In genomic region chr17:34313393-34313792, GRCm38 (mm10) we compare ENCODE assay signal across 8 mouse cellular contexts. TPM values are rescaled to one million over a fixed set of nuclear protein-coding genes. Genes with fewer than 3 reads are reported as not detected.
DNase-seq lines count a peak whose midpoint lies in the region; ATAC-seq and TF ChIP-seq lines count a peak whose summit lies in the region.

No protein-coding gene starts in this region.

- TF ChIP-seq CTCF in brain, embryonic 14.5 days (IDR thresholded peaks at IDR 0.05; ENCODE audit: borderline replicate concordance, extremely low read depth, insufficient read depth, insufficient read length) = peak; percentile 98
- TF ChIP-seq CTCF in thymus, adult 2 months (IDR thresholded peaks at IDR 0.05; ENCODE audit: borderline replicate concordance, control insufficient read depth, extremely low read depth, insufficient read depth, low read length, poor library complexity) = peak; percentile 74; the same call in 1 of the 2 replicates

- H3K9me3 ChIP-seq in kidney, embryonic 16.5 days (ENCODE audit: low read length) = no peaks in the 10 kb centered on the region
- H3K9me3 ChIP-seq in forebrain, embryonic 15.5 days = no peaks in the 10 kb centered on the region
- no peaks in the 10 kb centered on the region for H3K9me3 ChIP-seq in limb, embryonic 10.5 days (replicated peaks)
- H3K9me3 ChIP-seq in neural tube, embryonic 14.5 days (ENCODE audit: control insufficient read depth, low read length) = no peaks in the 10 kb centered on the region

- no peak for ATAC-seq in kidney, embryonic 16.5 days (ENCODE audit: low FRiP score, low TSS enrichment)
- peak; percentile 61; the same call in 1 of the 2 replicates for ATAC-seq in forebrain, embryonic 15.5 days (replicated peaks)
- peak; percentile 68; the same call in 1 of the 2 replicates for ATAC-seq in neural tube, embryonic 14.5 days (ENCODE audit: low read depth)

- no peak overlapping the region for H3K4me3 ChIP-seq in kidney, embryonic 16.5 days (ENCODE audit: low read length)
- H3K4me3 ChIP-seq in forebrain, embryonic 15.5 days = no peak overlapping the region
- no peak overlapping the region for H3K4me3 ChIP-seq in limb, embryonic 10.5 days
- H3K4me3 ChIP-seq in neural tube, embryonic 14.5 days (ENCODE audit: low read depth, low read length) = no peak overlapping the region
- no peak overlapping the region for H3K4me3 ChIP-seq in thymus, adult 2 months (ENCODE audit: control insufficient read depth, insufficient read depth, low read length)

- no peak overlapping the region for H3K27ac ChIP-seq in kidney, embryonic 16.5 days (ENCODE audit: low read length)
- no peak overlapping the region for H3K27ac ChIP-seq in forebrain, embryonic 15.5 days (replicated peaks)
- no peak overlapping the region for H3K27ac ChIP-seq in limb, embryonic 10.5 days
- no peak overlapping the region for H3K27ac ChIP-seq in neural tube, embryonic 14.5 days (ENCODE audit: low read depth, low read length)
- no peak overlapping the region for H3K27ac ChIP-seq in thymus, adult 2 months (ENCODE audit: control insufficient read depth, insufficient read depth, low read length)

- peak; percentile 80 for DNase-seq in kidney, adult 18-20 months
- peak; percentile 75 for DNase-seq in brain, embryonic 14.5 days (ENCODE audit: low read depth)
- peak; percentile 26 for DNase-seq in hindlimb bud, embryonic 11.5 days (ENCODE audit: extremely low spot score, low read depth, low spot score)
- peak; percentile 81 for DNase-seq in limb, embryonic 10.5 days (ENCODE audit: low spot score)
- DNase-seq in thymus, adult 2 months = peak; percentile 82

- 0 out of 2 replicates have a peak, but pooled peaks cover 3% of the 10 kb centered on the region for H3K4me1 ChIP-seq in kidney, embryonic 16.5 days (ENCODE audit: insufficient read depth, low read length)
- peaks cover 4% of the 10 kb centered on the region; the same call in 1 of the 2 replicates for H3K4me1 ChIP-seq in forebrain, embryonic 15.5 days
- H3K4me1 ChIP-seq in limb, embryonic 10.5 days = peaks cover 9% of the 10 kb centered on the region
- no peaks in the 10 kb centered on the region for H3K4me1 ChIP-seq in neural tube, embryonic 14.5 days (ENCODE audit: control insufficient read depth, insufficient read depth, low read length)
- peaks cover 12% of the 10 kb centered on the region for H3K4me1 ChIP-seq in thymus, adult 2 months (replicated peaks; ENCODE audit: control insufficient read depth, insufficient read depth, low read length)

- no peak overlapping the region for H3K9ac ChIP-seq in kidney, embryonic 16.5 days (replicated peaks; ENCODE audit: low read length)
- H3K9ac ChIP-seq in forebrain, embryonic 15.5 days (replicated peaks) = no peak overlapping the region
- no peak overlapping the region for H3K9ac ChIP-seq in neural tube, embryonic 14.5 days (replicated peaks; ENCODE audit: low read depth, low read length)

- 34% methylated on average over 3 of the region's 3 CpGs for WGBS in kidney, embryonic 16.5 days
- 40% methylated on average over 3 of the region's 3 CpGs for WGBS in forebrain, embryonic 15.5 days
- 49% methylated on average over 3 of the region's 3 CpGs for WGBS in limb, embryonic 10.5 days
- 28% methylated on average over 3 of the region's 3 CpGs for WGBS in neural tube, embryonic 14.5 days
- 37% methylated on average over 3 of the region's 3 CpGs for WGBS in thymus, adult 2 months

- no peaks in the 10 kb centered on the region for H3K27me3 ChIP-seq in kidney, embryonic 16.5 days (ENCODE audit: insufficient read depth, low read length)
- H3K27me3 ChIP-seq in forebrain, embryonic 15.5 days = no peaks in the 10 kb centered on the region
- H3K27me3 ChIP-seq in limb, embryonic 10.5 days (ENCODE audit: low read depth, poor library complexity, severe bottlenecking) = no peaks in the 10 kb centered on the region
- no peaks in the 10 kb centered on the region for H3K27me3 ChIP-seq in neural tube, embryonic 14.5 days (ENCODE audit: control insufficient read depth, insufficient read depth, low read length)
- no peaks in the 10 kb centered on the region for H3K27me3 ChIP-seq in thymus, adult 2 months (ENCODE audit: control insufficient read depth, insufficient read depth, low read length)

- no peak overlapping the region for H3K4me2 ChIP-seq in kidney, embryonic 16.5 days (replicated peaks; ENCODE audit: low read depth, low read length)
- no peak overlapping the region for H3K4me2 ChIP-seq in forebrain, embryonic 15.5 days (replicated peaks)
- no peak overlapping the region for H3K4me2 ChIP-seq in neural tube, embryonic 14.5 days (ENCODE audit: low read depth, low read length)

- no peaks in the 10 kb centered on the region for H3K36me3 ChIP-seq in kidney, embryonic 16.5 days (ENCODE audit: insufficient read depth, low read length)
- no peaks in the 10 kb centered on the region for H3K36me3 ChIP-seq in forebrain, embryonic 15.5 days
- H3K36me3 ChIP-seq in limb, embryonic 10.5 days = no peaks in the 10 kb centered on the region
- no peaks in the 10 kb centered on the region for H3K36me3 ChIP-seq in neural tube, embryonic 14.5 days (ENCODE audit: control insufficient read depth, insufficient read depth, low read length)
- H3K36me3 ChIP-seq in thymus, adult 2 months (ENCODE audit: control insufficient read depth, insufficient read depth, low read length) = no peaks in the 10 kb centered on the region

- no peak for TF ChIP-seq POLR2A in brain, embryonic 14.5 days (IDR thresholded peaks at IDR 0.05; ENCODE audit: borderline replicate concordance, extremely low read depth, insufficient read depth, insufficient read length, poor library complexity, severe bottlenecking)
- TF ChIP-seq POLR2A in thymus, adult 2 months (IDR thresholded peaks at IDR 0.05; ENCODE audit: control insufficient read depth, extremely low read depth, insufficient read depth, low read length, poor library complexity) = no peak

RNA-seq across cellular contexts. Expression of gene H2-Eb1, which starts 7.7 kb away (rescaled TPM):
- 7.8 and 8.4 TPM in 2 replicates for polyA plus RNA-seq in kidney, embryonic 16.5 days (2015; fragmentation: Nextera tagmentation; extraction: Ambion mirVana)
- polyA plus RNA-seq in brain, embryonic 14.5 days (2012; rRNA removed) = 0.93 and 1.6 TPM in 2 replicates
- polyA plus RNA-seq in forebrain, embryonic 15.5 days (2015; fragmentation: Nextera tagmentation; extraction: Ambion mirVana) = 1.1 and 1.6 TPM in 2 replicates
- polyA plus RNA-seq in limb, embryonic 10.5 days (2016; fragmentation: Nextera tagmentation; extraction: Ambion mirVana) = 0.80 and 0.83 TPM in 2 replicates
- 3.5 and 4.0 TPM in 2 replicates for polyA plus RNA-seq in neural tube, embryonic 14.5 days (2014; fragmentation: Nextera tagmentation; extraction: Ambion mirVana)
- 492 and 666 TPM in 2 replicates for polyA plus RNA-seq in thymus, adult 2 months (2012; rRNA removed)

RNA-seq across cellular contexts. Expression of gene H2-Eb2, which starts 12.1 kb away (rescaled TPM):
- 0.04 TPM in 1 of 2 replicates, not detected in the other for polyA plus RNA-seq in kidney, embryonic 16.5 days (2015; fragmentation: Nextera tagmentation; extraction: Ambion mirVana)
- polyA plus RNA-seq in brain, embryonic 14.5 days (2012; rRNA removed) = 0.09 and 0.18 TPM in 2 replicates
- 0.14 TPM in 1 of 2 replicates, not detected in the other for polyA plus RNA-seq in forebrain, embryonic 15.5 days (2015; fragmentation: Nextera tagmentation; extraction: Ambion mirVana)
- polyA plus RNA-seq in limb, embryonic 10.5 days (2016; fragmentation: Nextera tagmentation; extraction: Ambion mirVana) = not detected in 2 replicates
- polyA plus RNA-seq in neural tube, embryonic 14.5 days (2014; fragmentation: Nextera tagmentation; extraction: Ambion mirVana) = 0.15 and 0.17 TPM in 2 replicates
- 7.6 and 10.0 TPM in 2 replicates for polyA plus RNA-seq in thymus, adult 2 months (2012; rRNA removed)

RNA-seq across cellular contexts. Expression of gene H2-Aa, which starts 25.8 kb away (rescaled TPM):
- 2.6 and 3.3 TPM in 2 replicates for polyA plus RNA-seq in kidney, embryonic 16.5 days (2015; fragmentation: Nextera tagmentation; extraction: Ambion mirVana)
- polyA plus RNA-seq in brain, embryonic 14.5 days (2012; rRNA removed) = 0.50 and 0.51 TPM in 2 replicates
- 0.23 TPM in 1 of 2 replicates, not detected in the other for polyA plus RNA-seq in forebrain, embryonic 15.5 days (2015; fragmentation: Nextera tagmentation; extraction: Ambion mirVana)
- not detected in 2 replicates for polyA plus RNA-seq in limb, embryonic 10.5 days (2016; fragmentation: Nextera tagmentation; extraction: Ambion mirVana)
- polyA plus RNA-seq in neural tube, embryonic 14.5 days (2014; fragmentation: Nextera tagmentation; extraction: Ambion mirVana) = 0.24 TPM in 1 of 2 replicates, not detected in the other
- polyA plus RNA-seq in thymus, adult 2 months (2012; rRNA removed) = 1,027 and 1,363 TPM in 2 replicates

RNA-seq across cellular contexts. Expression of gene Btnl2, which starts 41.2 kb away (rescaled TPM):
- not detected in 2 replicates for polyA plus RNA-seq in kidney, embryonic 16.5 days (2015; fragmentation: Nextera tagmentation; extraction: Ambion mirVana)
- polyA plus RNA-seq in brain, embryonic 14.5 days (2012; rRNA removed) = 0.03 TPM in 2 replicates
- 0.06 TPM in 1 of 2 replicates, not detected in the other for polyA plus RNA-seq in forebrain, embryonic 15.5 days (2015; fragmentation: Nextera tagmentation; extraction: Ambion mirVana)
- not detected in 2 replicates for polyA plus RNA-seq in limb, embryonic 10.5 days (2016; fragmentation: Nextera tagmentation; extraction: Ambion mirVana)
- polyA plus RNA-seq in neural tube, embryonic 14.5 days (2014; fragmentation: Nextera tagmentation; extraction: Ambion mirVana) = not detected in 2 replicates
- polyA plus RNA-seq in thymus, adult 2 months (2012; rRNA removed) = 1.3 and 1.4 TPM in 2 replicates

RNA-seq across cellular contexts. Expression of gene H2-Ab1, which starts 55.9 kb away (rescaled TPM):
- 31.6 and 37.9 TPM in 2 replicates for polyA plus RNA-seq in kidney, embryonic 16.5 days (2015; fragmentation: Nextera tagmentation; extraction: Ambion mirVana)
- polyA plus RNA-seq in brain, embryonic 14.5 days (2012; rRNA removed) = 1.4 and 1.7 TPM in 2 replicates
- polyA plus RNA-seq in forebrain, embryonic 15.5 days (2015; fragmentation: Nextera tagmentation; extraction: Ambion mirVana) = 0.86 and 1.2 TPM in 2 replicates
- polyA plus RNA-seq in limb, embryonic 10.5 days (2016; fragmentation: Nextera tagmentation; extraction: Ambion mirVana) = 6.7 and 9.9 TPM in 2 replicates
- polyA plus RNA-seq in neural tube, embryonic 14.5 days (2014; fragmentation: Nextera tagmentation; extraction: Ambion mirVana) = 1.1 and 1.7 TPM in 2 replicates
- polyA plus RNA-seq in thymus, adult 2 months (2012; rRNA removed) = 2,799 and 4,004 TPM in 2 replicates

Comparison
In these comparisons a context has a peak if more than half of its experiments do, and no peak if none do; other contexts are left out.
1. DNase-seq: peak in every context shown above with its lines; median percentile 82 in thymus, adult 2 months; 81 in limb, embryonic 10.5 days; 80 in kidney, adult 18-20 months; 75 in brain, embryonic 14.5 days; 26 in hindlimb bud, embryonic 11.5 days.
2. RNA of gene H2-Eb1, which starts 7.7 kb away (polyA plus RNA-seq): 492 to 666 TPM in thymus, adult 2 months; 7.8 to 8.4 TPM in kidney, embryonic 16.5 days, 3.5 to 4.0 TPM in neural tube, embryonic 14.5 days, 0.93 to 1.6 TPM in brain, embryonic 14.5 days, 1.1 to 1.6 TPM in forebrain, embryonic 15.5 days and 0.80 to 0.83 TPM in limb, embryonic 10.5 days; every median in the first group is over 10 times any median in the second.
3. RNA of gene H2-Aa, which starts 25.8 kb away (polyA plus RNA-seq): 1,027 to 1,363 TPM in thymus, adult 2 months; 2.6 to 3.3 TPM in kidney, embryonic 16.5 days, 0.50 to 0.51 TPM in brain, embryonic 14.5 days, 0.24 TPM in neural tube, embryonic 14.5 days, 0.23 TPM in forebrain, embryonic 15.5 days and not detected in limb, embryonic 10.5 days; every median in the first group is over 100 times any median in the second.